Mouse (Mus musculus): Measurements from ENCODE around the gene Ncs1.

Gene Ncs1

GRCm38 (mm10) chr2:31208544-31209142 lies 37.0 kb upstream of the Ncs1 start:
- no peaks in the 10 kb centered on the region for H3K27me3 ChIP-seq (ENCODE audit: insufficient read depth, low read length)
- H3K4me1 ChIP-seq (replicated peaks; ENCODE audit: low read depth, low read length), result peaks cover 58% of the 10 kb centered on the region
- TF ChIP-seq CTCF (conservative IDR thresholded peaks at IDR 0.05; ENCODE audit: low read length), result no peak
- no peak for TF ChIP-seq POU5F1 (IDR thresholded peaks at IDR 0.05; ENCODE audit: borderline replicate concordance, low read length)
- no peak for TF ChIP-seq NANOG (IDR thresholded peaks at IDR 0.05; ENCODE audit: borderline replicate concordance, low read length)
- no peaks in the 10 kb centered on the region for H3K9me3 ChIP-seq (ENCODE audit: low read length)
- no peak overlapping the region for H3K4me3 ChIP-seq (replicated peaks; ENCODE audit: low read length)
- H3K36me3 ChIP-seq (ENCODE audit: insufficient read depth, low read length), result peaks cover 97% of the 10 kb centered on the region

GRCm38 (mm10) chr2:31209525-31209924 lies 36.1 kb upstream of the Ncs1 start:
- Histone ChIP-seq H3K4me1 (replicated peaks; ENCODE audit: low read depth, low read length) (peaks cover 67% of the 10 kb centered on the region), H3K36me3 (ENCODE audit: insufficient read depth, low read length) (peaks cover 100% of the 10 kb centered on the region), H3K4me3 (replicated peaks; ENCODE audit: low read length) (no peak overlapping the region), H3K9me3 (ENCODE audit: low read length) (no peaks in the 10 kb centered on the region), H3K27me3 (ENCODE audit: insufficient read depth, low read length) (no peaks in the 10 kb centered on the region)
- TF ChIP-seq CTCF (conservative IDR thresholded peaks at IDR 0.05; ENCODE audit: low read length) (no peak), POU5F1 (IDR thresholded peaks at IDR 0.05; ENCODE audit: borderline replicate concordance, low read length) (no peak), NANOG (IDR thresholded peaks at IDR 0.05; ENCODE audit: borderline replicate concordance, low read length) (no peak)

- Histone ChIP-seq H3K4me1 (replicated peaks; ENCODE audit: low read depth, low read length) (peaks cover 73% of the 10 kb centered on the region), H3K4me3 (replicated peaks; ENCODE audit: low read length) (no peak overlapping the region), H3K36me3 (ENCODE audit: insufficient read depth, low read length) (peaks cover 100% of the 10 kb centered on the region), H3K27me3 (ENCODE audit: insufficient read depth, low read length) (no peaks in the 10 kb centered on the region), H3K9me3 (ENCODE audit: low read length) (no peaks in the 10 kb centered on the region)
- TF ChIP-seq CTCF (conservative IDR thresholded peaks at IDR 0.05; ENCODE audit: low read length) (no peak), NANOG (IDR thresholded peaks at IDR 0.05; ENCODE audit: borderline replicate concordance, low read length) (no peak), POU5F1 (IDR thresholded peaks at IDR 0.05; ENCODE audit: borderline replicate concordance, low read length) (no peak)
These were observed 35.3 kb upstream of the Ncs1 start for GRCm38 (mm10) chr2:31210144-31210847.

- Histone ChIP-seq H3K36me3 (ENCODE audit: insufficient read depth, low read length) (peaks cover 100% of the 10 kb centered on the region), H3K4me1 (replicated peaks; ENCODE audit: low read depth, low read length) (peaks cover 75% of the 10 kb centered on the region), H3K4me3 (replicated peaks; ENCODE audit: low read length) (no peak overlapping the region), H3K9me3 (ENCODE audit: low read length) (no peaks in the 10 kb centered on the region), H3K27me3 (ENCODE audit: insufficient read depth, low read length) (no peaks in the 10 kb centered on the region)
- TF ChIP-seq NANOG (IDR thresholded peaks at IDR 0.05; ENCODE audit: borderline replicate concordance, low read length), result no peak
- TF ChIP-seq POU5F1 (IDR thresholded peaks at IDR 0.05; ENCODE audit: borderline replicate concordance, low read length), result no peak
- no peak for TF ChIP-seq CTCF (conservative IDR thresholded peaks at IDR 0.05; ENCODE audit: low read length)
These were observed 34.4 kb upstream of the Ncs1 start for GRCm38 (mm10) chr2:31211204-31211603.

GRCm38 (mm10) chr2:31214211-31214796 lies 31.3 kb upstream of the Ncs1 start:
- TF ChIP-seq CTCF (conservative IDR thresholded peaks at IDR 0.05; ENCODE audit: low read length), result no peak
- TF ChIP-seq POU5F1 (IDR thresholded peaks at IDR 0.05; ENCODE audit: borderline replicate concordance, low read length), result no peak
- TF ChIP-seq NANOG (IDR thresholded peaks at IDR 0.05; ENCODE audit: borderline replicate concordance, low read length), result no peak
- no peak overlapping the region for H3K4me3 ChIP-seq (replicated peaks; ENCODE audit: low read length)

GRCm38 (mm10) chr2:31218611-31219010 lies 27.0 kb upstream of the Ncs1 start:
- peaks cover 38% of the 10 kb centered on the region for H3K4me1 ChIP-seq (replicated peaks; ENCODE audit: low read depth, low read length)
- H3K9me3 ChIP-seq (ENCODE audit: low read length), result no peaks in the 10 kb centered on the region
- H3K27me3 ChIP-seq (ENCODE audit: insufficient read depth, low read length), result no peaks in the 10 kb centered on the region
- TF ChIP-seq POU5F1 (IDR thresholded peaks at IDR 0.05; ENCODE audit: borderline replicate concordance, low read length) (no peak), NANOG (IDR thresholded peaks at IDR 0.05; ENCODE audit: borderline replicate concordance, low read length) (no peak), CTCF (conservative IDR thresholded peaks at IDR 0.05; ENCODE audit: low read length) (no peak)
- peaks cover 44% of the 10 kb centered on the region for H3K36me3 ChIP-seq (ENCODE audit: insufficient read depth, low read length)
- H3K4me3 ChIP-seq (replicated peaks; ENCODE audit: low read length), result no peak overlapping the region

More at GRCm38 (mm10) chr2:31214211-31214796, 31.3 kb upstream of the Ncs1 start:
- H3K27me3 ChIP-seq (ENCODE audit: insufficient read depth, low read length), result no peaks in the 10 kb centered on the region
- H3K36me3 ChIP-seq (ENCODE audit: insufficient read depth, low read length), result peaks cover 87% of the 10 kb centered on the region
- H3K9me3 ChIP-seq (ENCODE audit: low read length), result no peaks in the 10 kb centered on the region
- peaks cover 73% of the 10 kb centered on the region for H3K4me1 ChIP-seq (replicated peaks; ENCODE audit: low read depth, low read length)

GRCm38 (mm10) chr2:31219470-31219869 lies 26.2 kb upstream of the Ncs1 start:
- no peak overlapping the region for H3K4me3 ChIP-seq (replicated peaks; ENCODE audit: low read length)
- H3K4me1 ChIP-seq (replicated peaks; ENCODE audit: low read depth, low read length), result peaks cover 30% of the 10 kb centered on the region
- H3K27me3 ChIP-seq (ENCODE audit: insufficient read depth, low read length), result no peaks in the 10 kb centered on the region
- H3K36me3 ChIP-seq (ENCODE audit: insufficient read depth, low read length), result peaks cover 35% of the 10 kb centered on the region
- H3K9me3 ChIP-seq (ENCODE audit: low read length), result no peaks in the 10 kb centered on the region
- TF ChIP-seq NANOG (IDR thresholded peaks at IDR 0.05; ENCODE audit: borderline replicate concordance, low read length), result no peak
- TF ChIP-seq CTCF (conservative IDR thresholded peaks at IDR 0.05; ENCODE audit: low read length), result no peak
- TF ChIP-seq POU5F1 (IDR thresholded peaks at IDR 0.05; ENCODE audit: borderline replicate concordance, low read length), result no peak

- H3K27me3 ChIP-seq (ENCODE audit: insufficient read depth, low read length), result no peaks in the 10 kb centered on the region
- peaks cover 22% of the 10 kb centered on the region for H3K36me3 ChIP-seq (ENCODE audit: insufficient read depth, low read length)
- peaks cover 16% of the 10 kb centered on the region for H3K4me1 ChIP-seq (replicated peaks; ENCODE audit: low read depth, low read length)
- no peaks in the 10 kb centered on the region for H3K9me3 ChIP-seq (ENCODE audit: low read length)
- no peak overlapping the region; the same call in 1 of the 2 replicates for H3K4me3 ChIP-seq (replicated peaks; ENCODE audit: low read length)
- no peak for TF ChIP-seq NANOG (IDR thresholded peaks at IDR 0.05; ENCODE audit: borderline replicate concordance, low read length)
- TF ChIP-seq CTCF (conservative IDR thresholded peaks at IDR 0.05; ENCODE audit: low read length), result no peak
- TF ChIP-seq POU5F1 (IDR thresholded peaks at IDR 0.05; ENCODE audit: borderline replicate concordance, low read length), result no peak
These were observed 24.8 kb upstream of the Ncs1 start for GRCm38 (mm10) chr2:31220844-31221243.

All from E14TG2a.4 (cell line).